Mouse (Mus musculus): Measurements from ENCODE around the gene A930033H14Rik. TPM values are rescaled to one million over a fixed set of nuclear protein-coding genes. Genes with fewer than 3 reads are reported as not detected.
A peak's percentile ranks its signal among the peaks of the same experiment; 100 is the strongest.

The A930033H14Rik gene
- polyA plus RNA-seq, 1 experiment from 2014 or later = 1.1 TPM

DNA sequence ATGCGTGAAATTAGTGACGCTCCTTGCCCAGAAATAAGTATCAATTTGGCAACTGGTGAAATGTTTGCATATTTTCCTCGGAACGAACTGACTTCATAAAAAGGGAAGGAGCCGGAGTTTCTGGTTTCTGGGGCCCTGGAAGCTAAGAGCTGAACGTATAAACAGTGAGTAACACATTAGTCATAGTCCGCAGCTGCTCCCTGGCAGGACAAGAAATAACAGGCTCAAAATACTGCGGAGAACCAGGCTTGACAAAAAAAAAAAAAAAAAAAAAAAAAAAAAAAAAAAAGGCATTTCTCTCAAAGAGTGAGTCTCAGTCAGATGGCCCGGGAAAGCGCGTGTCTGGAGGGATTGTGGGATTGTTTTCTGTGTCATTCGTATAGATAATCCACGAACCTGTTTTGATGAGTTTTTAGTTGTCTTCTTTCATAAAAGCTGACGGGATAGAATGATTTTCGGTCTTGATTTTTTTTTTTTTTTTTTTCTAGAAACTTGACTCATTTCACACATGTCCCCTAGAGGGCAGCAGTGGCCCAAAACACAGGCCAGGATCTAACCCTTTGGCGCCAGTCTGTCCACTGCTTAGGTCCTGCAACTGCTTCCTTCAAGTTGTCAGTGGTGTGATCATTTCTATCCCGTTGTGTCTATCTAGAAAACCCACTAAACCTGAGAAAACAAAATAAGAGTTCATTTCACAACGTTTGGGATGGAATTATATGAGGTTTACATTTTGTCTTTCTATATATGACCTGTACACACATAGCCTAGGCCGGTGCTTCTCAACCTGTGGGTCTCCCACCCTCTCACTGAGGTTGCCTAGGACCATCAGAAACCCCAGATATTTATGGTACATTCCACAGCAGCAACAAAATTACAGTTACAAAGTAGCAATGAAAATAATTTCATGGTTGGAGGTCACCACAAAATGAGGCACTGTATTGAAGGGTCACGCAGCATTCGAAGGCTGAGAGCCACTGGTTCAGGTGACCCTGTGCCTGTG lies 26.7 kb downstream of the A930033H14Rik start:
- Histone ChIP-seq H3K27ac (ENCODE audit: low read length) (no peak overlapping the region), H3K9me3 (ENCODE audit: control insufficient read depth, low read length) (no peaks in the 10 kb centered on the region), H3K4me2 (ENCODE audit: low read length) (peak overlapping the region; percentile 56), H3K4me1 (replicated peaks; ENCODE audit: control insufficient read depth, insufficient read depth, low read length) (peaks cover 7% of the 10 kb centered on the region; the same call in 1 of the 2 replicates), H3K4me3 (replicated peaks; ENCODE audit: low read length) (peak overlapping the region; percentile 36), H3K36me3 (ENCODE audit: control insufficient read depth, insufficient read depth) (no peaks in the 10 kb centered on the region), H3K9ac (replicated peaks; ENCODE audit: low read depth, low read length) (no peak overlapping the region; the same call in 1 of the 2 replicates), H3K27me3 (replicated peaks; ENCODE audit: control insufficient read depth, insufficient read depth, low read length) (no peaks in the 10 kb centered on the region)
- peak; percentile 78 for ATAC-seq
- 18% methylated on average over 21 of the region's 21 CpGs for WGBS

GRCm38 (mm10) chr10:69185431-69185830 lies 27.5 kb downstream of the A930033H14Rik start:
- no peaks in the 10 kb centered on the region for H3K9me3 ChIP-seq (ENCODE audit: control insufficient read depth, low read length)
- H3K27ac ChIP-seq (ENCODE audit: low read length) = no peak overlapping the region
- WGBS = 84% methylated on average over 4 of the region's 4 CpGs
- H3K4me1 ChIP-seq (replicated peaks; ENCODE audit: control insufficient read depth, insufficient read depth, low read length) = peaks cover 7% of the 10 kb centered on the region; the same call in 1 of the 2 replicates
- no peaks in the 10 kb centered on the region for H3K27me3 ChIP-seq (replicated peaks; ENCODE audit: control insufficient read depth, insufficient read depth, low read length)
- no peaks in the 10 kb centered on the region for H3K36me3 ChIP-seq (ENCODE audit: control insufficient read depth, insufficient read depth)
- H3K4me3 ChIP-seq (replicated peaks; ENCODE audit: low read length) = no peak overlapping the region
- H3K9ac ChIP-seq (replicated peaks; ENCODE audit: low read depth, low read length) = no peak overlapping the region
- ATAC-seq = no peak
- no peak overlapping the region; the same call in 1 of the 2 replicates for H3K4me2 ChIP-seq (ENCODE audit: low read length)

DNA sequence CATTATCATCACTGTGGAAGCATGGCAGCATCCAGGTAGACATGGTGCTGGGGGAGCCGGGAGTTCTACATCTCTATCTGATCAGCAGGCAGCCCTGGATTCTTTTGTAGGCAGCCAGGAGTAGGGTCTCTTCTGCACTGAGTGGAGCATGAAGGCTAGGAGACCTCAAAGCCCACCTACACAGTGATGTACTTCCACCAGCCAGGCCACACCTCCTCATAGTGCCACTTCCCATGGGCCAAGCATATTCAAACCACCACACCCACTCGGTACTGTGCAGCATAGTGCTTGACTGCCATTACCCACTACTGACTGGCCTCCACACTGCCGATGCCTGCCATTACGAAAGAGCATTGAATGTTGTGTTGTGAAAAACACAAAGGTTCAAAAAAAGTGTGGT lies 28.0 kb downstream of the A930033H14Rik start:
- peaks cover 7% of the 10 kb centered on the region; the same call in 1 of the 2 replicates for H3K4me1 ChIP-seq (replicated peaks; ENCODE audit: control insufficient read depth, insufficient read depth, low read length)
- no peak overlapping the region for H3K4me2 ChIP-seq (ENCODE audit: low read length)
- no peaks in the 10 kb centered on the region for H3K36me3 ChIP-seq (ENCODE audit: control insufficient read depth, insufficient read depth)
- no peak; the same call in 1 of the 2 replicates for ATAC-seq
- no peaks in the 10 kb centered on the region for H3K27me3 ChIP-seq (replicated peaks; ENCODE audit: control insufficient read depth, insufficient read depth, low read length)
- H3K27ac ChIP-seq (ENCODE audit: low read length) = no peak overlapping the region
- H3K9ac ChIP-seq (replicated peaks; ENCODE audit: low read depth, low read length) = no peak overlapping the region
- no peak overlapping the region for H3K4me3 ChIP-seq (replicated peaks; ENCODE audit: low read length)
- 100% methylated on average over 4 of the region's 4 CpGs for WGBS
- H3K9me3 ChIP-seq (ENCODE audit: control insufficient read depth, low read length) = no peaks in the 10 kb centered on the region

DNA sequence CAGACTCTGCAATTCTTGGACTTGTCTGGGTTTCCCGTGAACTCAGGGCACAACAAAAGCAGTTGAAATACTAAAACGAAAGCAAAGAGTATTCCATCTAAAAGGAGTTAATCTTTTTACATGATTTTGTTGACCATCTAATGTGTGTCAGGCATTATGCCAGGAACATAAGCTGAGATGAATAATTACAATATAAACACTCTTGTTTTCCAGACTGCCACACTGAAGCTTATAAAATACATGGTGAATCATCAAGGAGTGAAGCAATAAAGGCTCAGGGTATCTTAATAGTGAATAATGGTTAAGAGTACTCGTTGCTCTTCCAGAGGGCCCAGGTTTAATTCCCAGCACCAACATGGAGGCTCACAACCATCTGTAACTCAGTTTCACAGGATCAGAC lies 31.9 kb downstream of the A930033H14Rik start:
- Histone ChIP-seq H3K27me3 (replicated peaks; ENCODE audit: control insufficient read depth, insufficient read depth, low read length) (no peaks in the 10 kb centered on the region), H3K36me3 (ENCODE audit: control insufficient read depth, insufficient read depth) (no peaks in the 10 kb centered on the region), H3K4me1 (replicated peaks; ENCODE audit: control insufficient read depth, insufficient read depth, low read length) (peaks cover 7% of the 10 kb centered on the region; the same call in 1 of the 2 replicates), H3K27ac (ENCODE audit: low read length) (no peak overlapping the region), H3K4me3 (replicated peaks; ENCODE audit: low read length) (no peak overlapping the region), H3K9ac (replicated peaks; ENCODE audit: low read depth, low read length) (no peak overlapping the region), H3K9me3 (ENCODE audit: control insufficient read depth, low read length) (no peaks in the 10 kb centered on the region), H3K4me2 (ENCODE audit: low read length) (no peak overlapping the region)
- no peak for ATAC-seq
- WGBS = 77% methylated on average over 3 of the region's 3 CpGs

GRCm38 (mm10) chr10:69179341-69179740 lies 33.6 kb downstream of the A930033H14Rik start:
- no peak overlapping the region for H3K9ac ChIP-seq (replicated peaks; ENCODE audit: low read depth, low read length)
- H3K4me3 ChIP-seq (replicated peaks; ENCODE audit: low read length) = no peak overlapping the region
- H3K27ac ChIP-seq (ENCODE audit: low read length) = no peak overlapping the region
- H3K27me3 ChIP-seq (replicated peaks; ENCODE audit: control insufficient read depth, insufficient read depth, low read length) = no peaks in the 10 kb centered on the region
- no peak overlapping the region for H3K4me2 ChIP-seq (ENCODE audit: low read length)
- ATAC-seq = no peak
- H3K4me1 ChIP-seq (replicated peaks; ENCODE audit: control insufficient read depth, insufficient read depth, low read length) = no peaks in the 10 kb centered on the region
- no peaks in the 10 kb centered on the region for H3K36me3 ChIP-seq (ENCODE audit: control insufficient read depth, insufficient read depth)
- WGBS = 100% methylated on average over 1 of the region's 1 CpGs
- no peaks in the 10 kb centered on the region for H3K9me3 ChIP-seq (ENCODE audit: control insufficient read depth, low read length)

DNA sequence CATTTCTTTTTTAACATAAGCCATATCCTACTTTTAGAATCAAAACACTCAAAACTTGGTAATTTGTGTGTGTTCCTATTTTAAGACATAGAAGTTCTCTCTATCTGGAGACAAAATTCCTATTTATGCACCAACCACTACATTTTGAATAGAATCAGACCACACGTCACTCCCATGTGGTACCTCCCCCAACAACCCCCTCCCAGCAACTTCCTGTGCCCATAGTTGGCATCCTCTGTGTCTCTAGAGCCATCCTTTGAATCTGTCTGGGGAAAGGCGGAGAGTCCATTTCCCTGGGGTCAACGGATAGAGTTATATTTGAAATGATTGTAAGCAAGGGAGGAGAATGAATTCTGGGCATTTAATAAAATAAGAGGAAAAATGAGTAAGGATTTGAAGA lies 36.8 kb downstream of the A930033H14Rik start:
- Histone ChIP-seq H3K9me3 (ENCODE audit: control insufficient read depth, low read length) (no peaks in the 10 kb centered on the region), H3K27me3 (replicated peaks; ENCODE audit: control insufficient read depth, insufficient read depth, low read length) (no peaks in the 10 kb centered on the region), H3K27ac (ENCODE audit: low read length) (no peak overlapping the region), H3K4me3 (replicated peaks; ENCODE audit: low read length) (no peak overlapping the region), H3K4me1 (replicated peaks; ENCODE audit: control insufficient read depth, insufficient read depth, low read length) (no peaks in the 10 kb centered on the region), H3K36me3 (ENCODE audit: control insufficient read depth, insufficient read depth) (no peaks in the 10 kb centered on the region), H3K4me2 (ENCODE audit: low read length) (no peak overlapping the region), H3K9ac (replicated peaks; ENCODE audit: low read depth, low read length) (no peak overlapping the region)
- ATAC-seq = no peak
- WGBS = 72% methylated on average over 3 of the region's 3 CpGs

DNA sequence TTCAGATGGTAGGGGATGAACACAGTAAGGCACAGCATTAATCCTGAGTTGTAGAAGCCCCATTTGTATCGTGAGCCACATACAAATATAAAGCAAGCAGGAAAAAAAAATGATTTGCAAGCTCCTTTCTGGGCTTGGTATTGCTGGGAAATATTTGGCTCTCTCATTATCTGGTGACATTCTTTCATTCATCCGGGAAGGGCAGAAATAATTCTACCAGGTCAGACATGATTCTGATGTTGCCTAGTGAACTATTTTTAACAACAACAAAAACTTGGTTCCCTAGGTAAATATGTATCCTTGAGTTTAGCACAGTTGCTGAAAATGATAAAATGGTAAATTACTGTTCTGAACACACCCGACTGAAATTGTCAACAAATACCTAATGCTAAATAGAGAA lies 40.5 kb downstream of the A930033H14Rik start:
- WGBS = 80% methylated on average over 3 of the region's 3 CpGs
- ATAC-seq = no peak
- Histone ChIP-seq H3K27me3 (replicated peaks; ENCODE audit: control insufficient read depth, insufficient read depth, low read length) (no peaks in the 10 kb centered on the region), H3K27ac (ENCODE audit: low read length) (no peak overlapping the region), H3K4me1 (replicated peaks; ENCODE audit: control insufficient read depth, insufficient read depth, low read length) (no peaks in the 10 kb centered on the region), H3K36me3 (ENCODE audit: control insufficient read depth, insufficient read depth) (no peaks in the 10 kb centered on the region), H3K9ac (replicated peaks; ENCODE audit: low read depth, low read length) (no peak overlapping the region), H3K4me2 (ENCODE audit: low read length) (no peak overlapping the region), H3K9me3 (ENCODE audit: control insufficient read depth, low read length) (no peaks in the 10 kb centered on the region), H3K4me3 (replicated peaks; ENCODE audit: low read length) (no peak overlapping the region)

DNA sequence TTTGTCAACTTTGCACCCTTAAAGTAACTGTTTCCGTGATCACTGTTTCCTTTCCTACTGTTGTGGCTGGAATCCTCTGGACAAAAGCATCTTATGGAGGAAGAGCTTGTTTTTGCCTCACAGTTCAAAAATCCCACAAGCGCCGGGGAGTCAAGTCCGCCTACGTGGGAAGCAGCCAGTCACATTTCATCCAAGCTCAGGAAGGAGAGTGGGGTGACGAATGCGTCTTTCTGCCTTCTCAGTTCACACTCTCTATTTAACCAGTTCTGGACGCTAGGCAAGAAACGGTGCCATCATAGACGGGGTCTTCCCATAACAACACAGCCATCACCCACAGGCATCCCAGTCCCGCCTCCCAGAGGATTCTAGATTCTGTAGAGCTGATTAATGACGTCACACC lies 46.4 kb downstream of the A930033H14Rik start:
- Histone ChIP-seq H3K4me2 (ENCODE audit: low read length) (no peak overlapping the region), H3K9me3 (ENCODE audit: control insufficient read depth, low read length) (no peaks in the 10 kb centered on the region), H3K27ac (ENCODE audit: low read length) (no peak overlapping the region), H3K36me3 (ENCODE audit: control insufficient read depth, insufficient read depth) (no peaks in the 10 kb centered on the region), H3K27me3 (replicated peaks; ENCODE audit: control insufficient read depth, insufficient read depth, low read length) (no peaks in the 10 kb centered on the region), H3K4me1 (replicated peaks; ENCODE audit: control insufficient read depth, insufficient read depth, low read length) (no peaks in the 10 kb centered on the region), H3K4me3 (replicated peaks; ENCODE audit: low read length) (no peak overlapping the region), H3K9ac (replicated peaks; ENCODE audit: low read depth, low read length) (no peak overlapping the region)
- WGBS = 82% methylated on average over 12 of the region's 12 CpGs
- ATAC-seq = no peak

DNA sequence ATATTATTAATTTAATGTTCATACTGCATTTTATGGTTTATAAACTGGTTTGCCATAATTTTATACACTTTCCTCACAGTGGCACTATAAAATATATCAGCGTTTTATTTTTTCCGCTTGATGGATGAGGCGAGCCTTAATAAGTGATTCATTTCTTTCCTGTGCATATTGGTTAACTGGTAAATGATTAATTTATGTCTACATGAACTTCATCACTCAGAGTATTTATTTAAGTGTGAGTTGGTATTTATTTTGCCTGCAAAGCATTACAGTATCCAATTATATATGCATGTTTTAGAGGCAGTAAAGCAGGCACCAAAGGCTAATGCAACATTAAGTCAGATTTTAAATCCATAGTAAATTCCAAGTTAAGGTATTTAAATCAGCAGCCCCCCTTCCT lies 47.1 kb downstream of the A930033H14Rik start:
- ATAC-seq = no peak
- 88% methylated on average over 3 of the region's 3 CpGs for whole genome bisulfite sequencing
- Histone ChIP-seq H3K4me3 (replicated peaks; ENCODE audit: low read length) (no peak overlapping the region), H3K27me3 (replicated peaks; ENCODE audit: control insufficient read depth, insufficient read depth, low read length) (no peaks in the 10 kb centered on the region), H3K9ac (replicated peaks; ENCODE audit: low read depth, low read length) (no peak overlapping the region), H3K27ac (ENCODE audit: low read length) (no peak overlapping the region), H3K4me1 (replicated peaks; ENCODE audit: control insufficient read depth, insufficient read depth, low read length) (no peaks in the 10 kb centered on the region), H3K4me2 (ENCODE audit: low read length) (no peak overlapping the region), H3K9me3 (ENCODE audit: control insufficient read depth, low read length) (no peaks in the 10 kb centered on the region), H3K36me3 (ENCODE audit: control insufficient read depth, insufficient read depth) (no peaks in the 10 kb centered on the region)
